Mouse (Mus musculus): ENCODE measurements around the gene Trmu. TPM values are rescaled to one million over a fixed set of nuclear protein-coding genes. Genes with fewer than 3 reads are reported as not detected.

Trmu gene
- polyA plus RNA-seq, 1 experiment = not detected

GRCm38 (mm10) chr15:85891971-85892370, 12.9 kb downstream of the Trmu start:
- no peak overlapping the region for H3K4me3 ChIP-seq (ENCODE audit: insufficient read depth, low read depth, low read length)
- TF ChIP-seq POLR2A (IDR thresholded peaks at IDR 0.05; ENCODE audit: insufficient read depth, low read depth, low read length) (no peak), CTCF (IDR thresholded peaks at IDR 0.05; ENCODE audit: insufficient read depth, low read depth, low read length) (no peak)
- WGBS = 51% methylated on average over 10 of the region's 10 CpGs
- H3K27ac ChIP-seq (ENCODE audit: insufficient read depth, low read depth, low read length) = no peak overlapping the region
- peaks cover 10% of the 10 kb centered on the region for H3K4me1 ChIP-seq (ENCODE audit: control insufficient read depth, insufficient read depth, low read length)

GRCm38 (mm10) chr15:85892498-85893118, 13.5 kb downstream of the Trmu start:
- Histone ChIP-seq H3K4me3 (ENCODE audit: insufficient read depth, low read depth, low read length) (no peak overlapping the region), H3K4me1 (ENCODE audit: control insufficient read depth, insufficient read depth, low read length) (peaks cover 16% of the 10 kb centered on the region), H3K27ac (ENCODE audit: insufficient read depth, low read depth, low read length) (no peak overlapping the region)
- WGBS = 41% methylated on average over 13 of the region's 13 CpGs
- TF ChIP-seq CTCF (IDR thresholded peaks at IDR 0.05; ENCODE audit: insufficient read depth, low read depth, low read length) = no peak
- TF ChIP-seq POLR2A (IDR thresholded peaks at IDR 0.05; ENCODE audit: insufficient read depth, low read depth, low read length) = no peak

GRCm38 (mm10) chr15:85893871-85894270, 14.8 kb downstream of the Trmu start:
- no peak overlapping the region for H3K27ac ChIP-seq (ENCODE audit: insufficient read depth, low read depth, low read length)
- TF ChIP-seq CTCF (IDR thresholded peaks at IDR 0.05; ENCODE audit: insufficient read depth, low read depth, low read length) = no peak
- peaks cover 16% of the 10 kb centered on the region for H3K4me1 ChIP-seq (ENCODE audit: control insufficient read depth, insufficient read depth, low read length)
- H3K4me3 ChIP-seq (ENCODE audit: insufficient read depth, low read depth, low read length) = no peak overlapping the region
- 86% methylated on average over 7 of the region's 7 CpGs for WGBS

DNA sequence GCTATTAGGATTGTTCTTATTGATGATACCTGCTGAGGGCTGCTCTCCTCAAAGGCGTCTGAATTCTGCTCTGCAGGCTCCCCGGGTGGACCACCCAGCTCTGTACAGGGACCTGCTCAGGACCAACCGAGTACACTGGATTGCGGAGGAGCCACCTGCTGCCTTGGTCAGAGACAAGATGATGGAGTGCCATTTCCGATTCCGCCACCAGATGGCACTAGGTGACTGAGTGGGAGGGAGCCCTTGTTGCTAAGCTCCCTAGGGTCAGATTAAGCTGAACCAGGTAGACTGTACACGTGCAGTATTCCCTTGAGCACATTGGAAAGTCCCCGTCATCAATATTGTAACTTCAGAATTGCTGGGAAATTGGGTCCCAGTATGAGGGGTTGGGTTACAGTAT, 17.2 kb downstream of the Trmu start:
- Histone ChIP-seq H3K27ac (ENCODE audit: insufficient read depth, low read depth, low read length) (no peak overlapping the region), H3K4me3 (ENCODE audit: insufficient read depth, low read depth, low read length) (no peak overlapping the region), H3K4me1 (ENCODE audit: control insufficient read depth, insufficient read depth, low read length) (peaks cover 19% of the 10 kb centered on the region)
- 15% methylated on average over 8 of the region's 8 CpGs for WGBS
- no peak for TF ChIP-seq POLR2A (IDR thresholded peaks at IDR 0.05; ENCODE audit: insufficient read depth, low read depth, low read length)
- TF ChIP-seq CTCF (IDR thresholded peaks at IDR 0.05; ENCODE audit: insufficient read depth, low read depth, low read length) = peak; percentile 42; the same call in 1 of the 2 replicates

- Histone ChIP-seq H3K4me3 (ENCODE audit: insufficient read depth, low read depth, low read length) (no peak overlapping the region), H3K27ac (ENCODE audit: insufficient read depth, low read depth, low read length) (no peak overlapping the region), H3K4me1 (ENCODE audit: control insufficient read depth, insufficient read depth, low read length) (peaks cover 19% of the 10 kb centered on the region)
- TF ChIP-seq POLR2A (IDR thresholded peaks at IDR 0.05; ENCODE audit: insufficient read depth, low read depth, low read length) (no peak), CTCF (IDR thresholded peaks at IDR 0.05; ENCODE audit: insufficient read depth, low read depth, low read length) (no peak)
- WGBS = 48% methylated on average over 10 of the region's 10 CpGs
Measured at GRCm38 (mm10) chr15:85897113-85897512, 18.0 kb downstream of the Trmu start.

DNA sequence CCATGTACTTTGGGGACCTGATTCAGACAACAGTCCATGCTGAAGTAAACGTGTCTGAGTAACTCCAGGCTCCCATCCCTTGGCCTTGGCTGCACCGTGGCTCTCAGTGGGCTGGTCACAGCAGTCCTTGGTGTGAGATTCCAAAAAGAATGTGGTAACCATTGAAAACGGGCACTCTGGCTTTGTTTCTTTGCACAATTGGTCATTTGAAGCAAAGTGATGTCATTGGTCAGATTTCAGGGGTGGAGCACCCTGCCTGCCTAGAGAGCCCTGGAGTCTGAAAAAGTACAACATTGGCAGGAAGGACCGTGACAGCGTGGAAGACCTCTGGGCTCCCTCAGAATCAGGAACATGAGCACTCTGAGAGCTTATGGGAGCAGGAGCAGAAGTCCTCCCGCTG, 20.3 kb downstream of the Trmu start:
- H3K4me3 ChIP-seq (ENCODE audit: insufficient read depth, low read depth, low read length) = no peak overlapping the region
- peaks cover 14% of the 10 kb centered on the region; the same call in 1 of the 2 replicates for H3K4me1 ChIP-seq (ENCODE audit: control insufficient read depth, insufficient read depth, low read length)
- 42% methylated on average over 6 of the region's 6 CpGs for WGBS
- H3K27ac ChIP-seq (ENCODE audit: insufficient read depth, low read depth, low read length) = no peak overlapping the region
- TF ChIP-seq CTCF (IDR thresholded peaks at IDR 0.05; ENCODE audit: insufficient read depth, low read depth, low read length) (no peak), POLR2A (IDR thresholded peaks at IDR 0.05; ENCODE audit: insufficient read depth, low read depth, low read length) (no peak)

- TF ChIP-seq POLR2A (IDR thresholded peaks at IDR 0.05; ENCODE audit: insufficient read depth, low read depth, low read length) = no peak
- H3K27ac ChIP-seq (ENCODE audit: insufficient read depth, low read depth, low read length) = no peak overlapping the region
- peaks cover 19% of the 10 kb centered on the region; the same call in 1 of the 2 replicates for H3K4me1 ChIP-seq (ENCODE audit: control insufficient read depth, insufficient read depth, low read length)
- H3K4me3 ChIP-seq (ENCODE audit: insufficient read depth, low read depth, low read length) = no peak overlapping the region
- 72% methylated on average over 8 of the region's 8 CpGs for WGBS
Measured at GRCm38 (mm10) chr15:85900318-85900717, 21.2 kb downstream of the Trmu start.

- no peak for TF ChIP-seq CTCF (IDR thresholded peaks at IDR 0.05; ENCODE audit: insufficient read depth, low read depth, low read length)
- TF ChIP-seq POLR2A (IDR thresholded peaks at IDR 0.05; ENCODE audit: insufficient read depth, low read depth, low read length) = no peak
- no peak overlapping the region for H3K4me3 ChIP-seq (ENCODE audit: insufficient read depth, low read depth, low read length)
- peaks cover 22% of the 10 kb centered on the region; the same call in 1 of the 2 replicates for H3K4me1 ChIP-seq (ENCODE audit: control insufficient read depth, insufficient read depth, low read length)
- no peak overlapping the region for H3K27ac ChIP-seq (ENCODE audit: insufficient read depth, low read depth, low read length)
- 77% methylated on average over 12 of the region's 12 CpGs for WGBS
Measured at GRCm38 (mm10) chr15:85900801-85901200, 21.7 kb downstream of the Trmu start.

- H3K27ac ChIP-seq (ENCODE audit: insufficient read depth, low read depth, low read length) = no peak overlapping the region
- 94% methylated on average over 10 of the region's 10 CpGs for WGBS
- TF ChIP-seq CTCF (IDR thresholded peaks at IDR 0.05; ENCODE audit: insufficient read depth, low read depth, low read length) (no peak), POLR2A (IDR thresholded peaks at IDR 0.05; ENCODE audit: insufficient read depth, low read depth, low read length) (no peak)
Measured at GRCm38 (mm10) chr15:85902505-85902904, 23.4 kb downstream of the Trmu start.

More at GRCm38 (mm10) chr15:85902505-85902904, 23.4 kb downstream of the Trmu start:
- peaks cover 12% of the 10 kb centered on the region; the same call in 1 of the 2 replicates for H3K4me1 ChIP-seq (ENCODE audit: control insufficient read depth, insufficient read depth, low read length)
- no peak overlapping the region for H3K4me3 ChIP-seq (ENCODE audit: insufficient read depth, low read depth, low read length)
